Mouse (Mus musculus): ENCODE data around the gene Asb18.

Asb18 gene

GRCm38 (mm10) chr1:89971848-89972247 lies 42.6 kb downstream of the Asb18 start:
- in situ Hi-C loops (cut with MboI): no loop called here

DNA sequence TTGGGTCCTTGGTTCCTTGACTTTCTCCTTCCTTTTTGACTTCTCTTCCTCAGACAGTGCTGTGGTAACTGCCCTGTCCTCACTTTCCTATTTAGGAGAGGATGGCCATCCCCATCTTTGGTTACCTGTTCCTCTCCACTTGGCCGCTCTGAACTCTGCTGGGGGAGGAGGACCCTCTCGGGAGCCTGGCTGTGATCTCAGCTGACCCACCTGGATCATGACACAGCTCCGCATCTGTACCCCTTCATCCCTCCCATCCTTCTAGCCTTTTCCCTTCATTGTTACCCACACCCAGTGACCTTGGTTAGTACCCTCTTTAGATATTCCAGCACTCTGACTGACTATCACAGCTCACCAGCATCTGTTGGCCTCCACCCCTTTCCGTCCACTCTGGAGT lies 44.8 kb downstream of the Asb18 start:
- in situ Hi-C loops (cut with MboI): no loop called here

DNA sequence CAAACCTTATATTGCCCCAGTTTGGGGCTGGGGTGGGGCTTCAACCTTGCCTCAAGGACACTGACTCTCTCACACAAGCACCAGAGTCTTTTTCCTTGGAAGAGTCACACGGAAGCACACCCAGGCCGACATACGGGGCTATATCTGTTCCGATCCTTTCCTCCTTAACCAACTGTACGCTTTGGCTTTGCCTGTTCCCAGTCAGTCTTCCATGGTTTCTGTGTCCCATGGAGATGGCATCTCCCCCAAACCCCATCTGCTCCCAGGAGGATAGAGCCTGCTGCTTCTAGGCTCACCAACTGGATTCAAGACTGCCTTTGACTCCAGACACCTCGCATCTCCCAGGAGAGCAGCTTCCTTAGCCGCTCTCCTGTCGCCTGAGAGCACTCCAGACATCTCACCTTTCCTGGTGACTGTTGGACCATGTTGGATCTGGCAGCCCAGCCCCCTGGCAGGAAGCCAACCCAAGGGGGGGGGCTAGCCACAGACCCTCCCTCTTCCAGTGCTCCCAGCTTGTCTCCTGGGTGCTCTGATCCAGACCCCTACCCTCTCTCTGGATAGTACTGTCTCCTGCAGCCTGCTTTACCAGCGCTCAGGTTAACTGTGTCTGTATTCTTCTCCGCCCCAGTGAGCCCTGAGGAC lies 45.3 kb downstream of the Asb18 start:
- in situ Hi-C loops (cut with MboI): no loop called here

GRCm38 (mm10) chr1:89968111-89968851 lies 46.2 kb downstream of the Asb18 start:
- in situ Hi-C loops (cut with MboI): no loop called here

GRCm38 (mm10) chr1:89967585-89967984 lies 46.9 kb downstream of the Asb18 start:
- in situ Hi-C loops (cut with MboI): no loop called here

DNA sequence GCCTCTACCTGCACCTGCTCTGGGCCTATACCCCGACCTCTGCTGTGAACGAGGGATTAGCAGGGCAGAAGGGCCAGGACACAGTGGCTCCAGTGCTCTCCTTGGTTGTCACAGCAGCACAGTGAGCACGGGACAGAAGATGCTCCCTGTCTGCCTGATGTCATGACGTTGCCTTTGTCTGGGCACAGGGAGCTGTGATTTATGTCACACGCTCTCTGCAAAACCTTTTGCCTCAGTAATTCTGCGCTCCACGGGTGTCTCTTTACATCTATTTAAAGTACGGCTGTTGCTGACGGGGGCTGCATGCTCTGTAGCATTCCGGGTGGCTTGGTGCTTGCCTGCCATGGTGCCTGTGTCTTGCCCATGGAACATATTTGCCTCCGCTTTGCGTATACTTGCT lies 50.0 kb downstream of the Asb18 start:
- in situ Hi-C loops (cut with MboI): no loop called here

DNA sequence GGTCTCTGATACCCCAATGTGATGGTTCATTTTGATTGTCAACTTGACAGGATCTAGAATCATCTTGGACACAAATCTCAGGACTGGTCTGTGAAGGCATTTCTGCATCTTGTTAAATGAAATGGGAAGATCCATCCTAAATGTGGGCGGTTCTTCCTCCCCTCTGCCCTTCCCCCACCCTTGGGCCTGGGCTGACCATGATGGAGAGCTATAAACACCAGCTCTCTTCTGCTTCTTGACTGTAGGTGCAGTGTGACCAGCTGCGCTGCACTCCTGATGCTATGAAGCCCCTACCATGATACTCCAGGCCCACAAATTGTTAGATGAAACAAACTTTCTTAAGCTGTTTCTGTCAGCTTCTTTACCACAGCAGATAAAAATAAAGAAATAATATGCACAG lies 51.2 kb downstream of the Asb18 start:
- in situ Hi-C loops (cut with MboI): no loop called here

DNA sequence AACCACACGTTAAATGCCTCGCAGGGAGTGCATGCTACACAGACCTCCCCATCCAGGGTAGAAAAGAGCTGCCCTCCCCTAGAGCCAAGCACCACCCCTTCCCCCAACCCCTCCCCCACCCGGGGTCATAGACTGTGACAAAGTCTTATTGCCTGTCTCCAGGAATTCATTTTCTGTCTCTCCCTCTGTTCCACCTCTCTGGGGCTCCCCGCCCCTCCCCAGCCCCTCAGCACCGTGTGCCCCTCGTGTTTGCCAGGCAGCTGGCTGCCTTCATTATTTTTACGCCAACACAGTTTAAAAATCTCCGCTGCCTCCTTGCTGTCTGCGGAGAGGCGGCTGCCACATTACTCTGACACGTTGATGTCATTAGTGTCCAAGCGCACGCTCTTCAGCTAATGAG lies 52.4 kb downstream of the Asb18 start:
- in situ Hi-C loops (cut with MboI): no loop called here

DNA sequence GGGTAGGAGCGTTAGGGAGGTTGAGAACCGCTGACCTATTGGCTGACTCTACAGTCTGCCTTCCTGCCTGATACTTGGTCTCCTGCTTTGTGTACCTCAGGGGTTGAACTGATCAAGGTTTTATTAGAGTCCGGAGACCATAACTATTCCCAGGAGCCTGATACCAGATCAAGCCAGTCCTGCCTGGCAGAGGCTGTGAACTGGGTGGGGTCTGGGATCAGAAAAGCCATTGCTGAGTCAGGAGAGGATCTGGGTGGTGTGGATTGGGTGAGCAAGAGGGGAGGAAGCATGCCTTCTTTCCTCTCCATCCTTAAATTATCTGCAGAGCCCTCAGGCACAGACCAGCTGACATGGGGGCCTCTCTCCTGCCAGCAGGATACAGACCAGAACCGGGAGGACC lies 55.1 kb downstream of the Asb18 start:
- in situ Hi-C loops (cut with MboI): no loop called here

- in situ Hi-C loops (cut with MboI): no loop called here
Observed at GRCm38 (mm10) chr1:89943202-89943601, 71.3 kb downstream of the Asb18 start.

- in situ Hi-C loops (cut with MboI): no loop called here
Observed at GRCm38 (mm10) chr1:89942395-89942976, 72.0 kb downstream of the Asb18 start.

GRCm38 (mm10) chr1:89941701-89942381 lies 72.6 kb downstream of the Asb18 start:
- in situ Hi-C loops (cut with MboI): no loop called here

GRCm38 (mm10) chr1:89940961-89941524 lies 73.4 kb downstream of the Asb18 start:
- in situ Hi-C loops (cut with MboI): no loop called here

DNA sequence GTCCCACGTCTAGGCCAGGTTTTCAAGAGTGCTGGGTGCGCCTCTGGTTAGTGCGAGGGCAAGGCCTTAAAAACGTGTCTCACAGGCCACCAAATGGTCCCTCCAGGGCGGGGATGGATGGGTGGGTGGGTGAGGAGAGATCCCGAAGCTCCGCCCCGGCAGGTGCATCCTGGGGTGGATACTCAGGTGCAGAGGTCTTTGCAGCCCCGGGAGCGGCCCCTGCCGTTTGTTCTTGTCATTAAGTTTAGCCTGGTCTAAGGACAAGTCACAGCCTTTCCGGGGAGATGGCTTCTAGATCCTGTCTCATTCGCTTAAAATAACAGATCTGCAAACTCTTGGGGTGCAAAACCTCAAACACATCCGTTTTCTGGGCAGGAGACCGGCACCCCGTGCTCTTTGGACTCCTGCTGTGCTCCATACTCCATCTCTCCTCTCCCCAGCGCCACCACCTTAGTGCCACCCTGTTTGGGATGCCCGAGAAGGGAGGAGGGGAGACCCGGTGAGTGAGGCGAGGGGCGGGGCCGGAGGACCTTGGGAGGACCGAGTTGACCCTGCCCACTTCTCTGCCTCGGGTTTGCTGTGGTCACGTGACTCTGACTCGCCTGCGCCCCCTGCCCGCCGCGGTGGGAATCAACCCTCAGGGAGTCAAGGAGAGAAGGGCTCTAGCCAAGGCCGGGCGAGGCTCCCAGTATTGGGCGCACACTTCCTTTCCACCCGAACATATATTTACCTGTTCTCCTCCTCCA lies 74.3 kb downstream of the Asb18 start:
- in situ Hi-C loops (cut with MboI): no loop called here

GRCm38 (mm10) chr1:89939596-89939960 lies 74.9 kb downstream of the Asb18 start:
- in situ Hi-C loops (cut with MboI): no loop called here

GRCm38 (mm10) chr1:89938884-89939595 lies 75.4 kb downstream of the Asb18 start:
- in situ Hi-C loops (cut with MboI): no loop called here

GRCm38 (mm10) chr1:89935493-89936348 lies 78.7 kb downstream of the Asb18 start:
- in situ Hi-C loops (cut with MboI): no loop called here

DNA sequence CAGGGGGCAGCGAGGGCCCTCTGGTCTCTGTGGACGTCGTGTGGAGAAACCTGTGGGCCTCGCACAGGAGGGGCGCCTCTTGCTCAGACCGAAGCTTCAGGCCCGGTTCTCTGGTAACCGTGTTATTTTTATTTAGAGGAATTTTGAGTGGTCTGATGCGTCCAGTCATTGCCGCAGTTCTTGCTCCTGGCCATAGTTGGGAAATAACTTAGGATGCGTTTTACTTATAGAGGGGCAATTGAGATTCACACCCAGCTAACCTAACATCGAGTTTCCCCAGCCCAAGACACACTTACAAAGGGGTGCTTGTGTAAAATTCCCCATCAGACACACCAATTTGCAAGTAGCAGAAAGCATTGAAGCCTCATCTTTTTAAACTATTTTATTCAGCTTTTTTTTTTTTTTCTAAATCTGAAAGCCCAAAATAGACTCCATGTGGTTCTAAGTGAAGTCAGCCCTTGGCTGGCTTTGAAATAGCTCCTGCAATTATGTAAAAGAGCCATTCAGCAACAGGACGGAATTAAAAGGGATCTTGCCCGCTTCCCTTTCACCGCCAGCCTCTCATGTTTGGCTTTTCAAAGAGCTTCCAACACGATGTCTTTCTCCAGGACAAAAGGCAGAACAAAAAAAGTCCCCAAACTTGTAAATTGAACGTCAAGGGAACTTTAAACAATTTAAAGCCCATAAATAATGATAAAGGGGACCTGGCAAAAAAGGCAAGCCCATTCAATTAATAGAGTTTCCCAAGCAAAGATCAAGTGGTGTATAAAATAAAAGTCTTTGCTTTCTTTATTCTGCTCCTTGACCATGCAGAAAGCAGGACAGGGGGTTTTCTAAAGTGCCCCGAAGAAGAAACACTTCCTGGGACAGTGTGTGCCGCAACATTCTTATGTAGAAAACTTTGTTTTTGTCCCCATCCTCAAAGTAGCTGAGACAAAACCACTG lies 79.9 kb downstream of the Asb18 start:
- in situ Hi-C loops (cut with MboI): no loop called here

DNA sequence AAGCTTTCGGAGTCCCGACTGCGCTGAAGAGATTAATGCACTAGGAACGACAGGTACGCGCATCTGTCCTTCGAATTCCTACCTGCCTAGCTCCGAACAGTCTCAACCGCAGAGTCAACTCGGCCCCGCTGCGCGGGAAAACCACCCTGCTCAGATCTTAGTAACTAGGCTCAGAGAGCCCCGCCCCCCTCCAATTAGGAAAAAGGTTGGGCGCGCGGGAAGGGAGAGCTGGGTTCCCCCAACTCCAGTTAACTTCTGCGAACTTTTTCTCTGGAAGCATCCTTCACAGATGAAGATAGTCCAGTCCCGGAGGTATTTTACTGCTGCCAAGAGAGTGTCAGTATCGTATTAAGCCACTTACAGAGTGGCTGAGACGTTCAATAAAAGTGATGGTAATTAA lies 80.7 kb downstream of the Asb18 start:
- in situ Hi-C loops (cut with MboI): no loop called here
